Mouse (Mus musculus): Measurements from ENCODE around the gene Nlrp9b.
"Not testable (repeated sequence)": the region's sequence is repeated elsewhere in the genome, so short reads cannot be mapped to it uniquely, and the experiment has no call there.

Nlrp9b gene

GRCm38 (mm10) chr7:19991165-19991564 is at the start of gene Nlrp9b:
Nlrp9b (plus strand) TSS chr7:19991465.
- not testable (repeated sequence) for DNase-seq (ENCODE audit: low spot score in 2 of 2)

- DNase-seq (ENCODE audit: low spot score in 2 of 2): no peak
These were observed 46.6 kb upstream of the Nlrp9b start for GRCm38 (mm10) chr7:19944709-19945108.

GRCm38 (mm10) chr7:19945201-19945600 is 46.1 kb upstream of the Nlrp9b start:
- no peak for DNase-seq (ENCODE audit: low spot score in 2 of 2)

GRCm38 (mm10) chr7:19945821-19946515 is 45.3 kb upstream of the Nlrp9b start:
- no peak for DNase-seq (ENCODE audit: low spot score in 2 of 2)

- DNase-seq (ENCODE audit: low spot score in 2 of 2): no peak
These were observed 42.3 kb upstream of the Nlrp9b start for GRCm38 (mm10) chr7:19948956-19949355.

GRCm38 (mm10) chr7:19949996-19950395 is 41.3 kb upstream of the Nlrp9b start:
- no peak for DNase-seq (ENCODE audit: low spot score in 2 of 2)

- no peak for DNase-seq (ENCODE audit: low spot score in 2 of 2)
These were observed 40.7 kb upstream of the Nlrp9b start, which contains the start of gene Igsf23 for GRCm38 (mm10) chr7:19950589-19950988. Igsf23 (minus strand) TSS chr7:19950756.

- no peak for DNase-seq (ENCODE audit: low spot score in 2 of 2)
These were observed 38.8 kb upstream of the Nlrp9b start for GRCm38 (mm10) chr7:19952320-19952986.

GRCm38 (mm10) chr7:19953054-19953453 is 38.2 kb upstream of the Nlrp9b start:
- no peak for DNase-seq (ENCODE audit: low spot score in 2 of 2)

GRCm38 (mm10) chr7:19955861-19956260 is 35.4 kb upstream of the Nlrp9b start:
- no peak for DNase-seq (ENCODE audit: low spot score in 2 of 2)

GRCm38 (mm10) chr7:19956341-19956781 is 34.9 kb upstream of the Nlrp9b start:
- peak; percentile 56 to 86 for DNase-seq (ENCODE audit: low spot score in 2 of 2)

GRCm38 (mm10) chr7:19962423-19962822 is 28.8 kb upstream of the Nlrp9b start:
- DNase-seq (ENCODE audit: low spot score in 2 of 2): no peak

- no peak for DNase-seq (ENCODE audit: low spot score in 2 of 2)
These were observed 26.2 kb upstream of the Nlrp9b start, which contains the start of gene Ceacam20 for GRCm38 (mm10) chr7:19964985-19965579. Ceacam20 (plus strand) TSS chr7:19965412.

- no peak for DNase-seq (ENCODE audit: low spot score in 2 of 2)
These were observed 22.2 kb upstream of the Nlrp9b start for GRCm38 (mm10) chr7:19969106-19969505.

GRCm38 (mm10) chr7:19969541-19970090 is 21.6 kb upstream of the Nlrp9b start:
- no peak for DNase-seq (ENCODE audit: low spot score in 2 of 2)

GRCm38 (mm10) chr7:19970196-19970595 is 21.1 kb upstream of the Nlrp9b start:
- DNase-seq (ENCODE audit: low spot score in 2 of 2): no peak

- no peak for DNase-seq (ENCODE audit: low spot score in 2 of 2)
These were observed 19.7 kb upstream of the Nlrp9b start for GRCm38 (mm10) chr7:19971516-19971915.

GRCm38 (mm10) chr7:19996721-19997120 is 5.5 kb downstream of the Nlrp9b start:
- DNase-seq (ENCODE audit: low spot score in 2 of 2): not testable (repeated sequence)

GRCm38 (mm10) chr7:20009987-20010386 is 18.7 kb downstream of the Nlrp9b start:
- DNase-seq (ENCODE audit: low spot score in 2 of 2): no peak

GRCm38 (mm10) chr7:20064100-20064499 is 72.8 kb downstream of the Nlrp9b start:
- not testable (repeated sequence) for DNase-seq (ENCODE audit: low spot score in 2 of 2)

- DNase-seq (ENCODE audit: low spot score in 2 of 2): not testable (repeated sequence)
These were observed 86.9 kb downstream of the Nlrp9b start for GRCm38 (mm10) chr7:20078118-20078517.

GRCm38 (mm10) chr7:20099380-20099779 is 108.1 kb downstream of the Nlrp9b start, which contains the start of gene Vmn1r91:
Vmn1r91 (plus strand) TSS chr7:20099680.
- DNase-seq (ENCODE audit: low spot score in 2 of 2): not testable (repeated sequence)

All from frontal cortex, postnatal 14 days (tissue).